Mouse (Mus musculus): Measurements from ENCODE around the gene Ezh1. TPM values are rescaled to one million over a fixed set of nuclear protein-coding genes. Genes with fewer than 3 reads are reported as not detected.

Ezh1 gene
- total RNA-seq, 2 experiments from 2014 or later = 17.8 to 18.9 TPM

GRCm38 (mm10) chr11:101247521-101248030 is 21.3 kb upstream of the Ezh1 start:
- DNase-seq = no peak

GRCm38 (mm10) chr11:101246702-101247012 is 20.4 kb upstream of the Ezh1 start:
- DNase-seq = no peak

GRCm38 (mm10) chr11:101245855-101246701 is 19.8 kb upstream of the Ezh1 start, which contains the start of gene Ramp2:
Ramp2 (plus strand) TSS chr11:101246028.
- peak; percentile 78 for DNase-seq

- DNase-seq = peak; percentile 74
These were observed 18.8 kb upstream of the Ezh1 start for GRCm38 (mm10) chr11:101245071-101245470.

- DNase-seq = peak; percentile 46
These were observed 11.9 kb upstream of the Ezh1 start for GRCm38 (mm10) chr11:101238071-101238647.

- peak; percentile 46 for DNase-seq
These were observed 10.5 kb upstream of the Ezh1 start for GRCm38 (mm10) chr11:101236782-101237181.

- DNase-seq = no peak
These were observed 9.2 kb upstream of the Ezh1 start for GRCm38 (mm10) chr11:101235429-101235828.

- DNase-seq = no peak
These were observed 7.9 kb upstream of the Ezh1 start for GRCm38 (mm10) chr11:101234124-101234523.

GRCm38 (mm10) chr11:101233240-101233639 is 7.0 kb upstream of the Ezh1 start:
- no peak for DNase-seq

- DNase-seq = peak; percentile 48
These were observed 6.0 kb upstream of the Ezh1 start for GRCm38 (mm10) chr11:101232010-101232839.

GRCm38 (mm10) chr11:101230991-101231871 is 5.0 kb upstream of the Ezh1 start:
- peak; percentile 92 for DNase-seq

- no peak for DNase-seq
These were observed 4.3 kb upstream of the Ezh1 start for GRCm38 (mm10) chr11:101230526-101230925.

GRCm38 (mm10) chr11:101230061-101230511 is 3.8 kb upstream of the Ezh1 start:
- DNase-seq = peak; percentile 89

GRCm38 (mm10) chr11:101229361-101229900 is 3.2 kb upstream of the Ezh1 start:
- peak; percentile 63 for DNase-seq

GRCm38 (mm10) chr11:101225331-101226064 is 765 bp downstream of the Ezh1 start:
- no peak for DNase-seq

- DNase-seq = no peak
These were observed 1.9 kb downstream of the Ezh1 start for GRCm38 (mm10) chr11:101224337-101224736.

- no peak for DNase-seq
These were observed 4.8 kb downstream of the Ezh1 start for GRCm38 (mm10) chr11:101221306-101221986.

- no peak for DNase-seq
These were observed 5.4 kb downstream of the Ezh1 start for GRCm38 (mm10) chr11:101220853-101221252.

GRCm38 (mm10) chr11:101218436-101219055 is 7.7 kb downstream of the Ezh1 start:
- no peak for DNase-seq

Measured in gastrocnemius, postnatal 25 days (tissue).